Mouse (Mus musculus): ENCODE measurements around the gene Wnt2.

The Wnt2 gene

GRCm38 (mm10) chr6:18029746-18030656 lies at the start of gene Wnt2:
Gene Wnt2 (minus strand): TSS chr6:18030585.
- peak; percentile 8 for DNase-seq (ENCODE audit: low spot score)

GRCm38 (mm10) chr6:18078615-18079014 lies 48.2 kb upstream of the Wnt2 start:
- DNase-seq (ENCODE audit: low spot score), result peak; percentile 33

GRCm38 (mm10) chr6:18076986-18077385 lies 46.6 kb upstream of the Wnt2 start:
- no peak for DNase-seq (ENCODE audit: low spot score)

GRCm38 (mm10) chr6:18076577-18076976 lies 46.2 kb upstream of the Wnt2 start:
- no peak for DNase-seq (ENCODE audit: low spot score)

GRCm38 (mm10) chr6:18057899-18058298 lies 27.5 kb upstream of the Wnt2 start:
- DNase-seq (ENCODE audit: low spot score), result no peak

GRCm38 (mm10) chr6:18051702-18052101 lies 21.3 kb upstream of the Wnt2 start:
- DNase-seq (ENCODE audit: low spot score), result no peak

- DNase-seq (ENCODE audit: low spot score), result no peak
These were observed 13.9 kb upstream of the Wnt2 start for GRCm38 (mm10) chr6:18044299-18044698.

DNA sequence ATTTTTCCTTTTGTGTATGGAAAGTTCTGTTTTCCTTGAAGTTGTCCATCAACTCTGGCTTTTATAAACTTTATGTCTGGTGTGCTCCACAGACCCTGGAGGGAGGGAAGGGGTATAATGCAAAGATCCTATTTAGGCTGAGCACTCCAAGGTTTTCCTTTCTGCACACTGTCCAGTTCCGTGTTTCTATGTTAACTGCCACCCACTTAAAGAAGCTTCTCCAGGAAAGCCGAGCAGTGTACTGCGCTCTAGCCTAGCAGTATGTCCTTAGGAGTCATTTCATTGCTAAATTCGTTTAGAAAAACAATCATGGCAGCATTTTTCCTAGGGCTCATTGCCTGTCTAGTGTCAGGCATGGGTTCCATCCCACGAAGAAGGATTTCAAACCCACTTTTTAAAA lies 12.8 kb upstream of the Wnt2 start:
- no peak for DNase-seq (ENCODE audit: low spot score)

- no peak for DNase-seq (ENCODE audit: low spot score)
These were observed 1.9 kb upstream of the Wnt2 start for GRCm38 (mm10) chr6:18032271-18032670.

- DNase-seq (ENCODE audit: low spot score), result no peak
These were observed 1.2 kb upstream of the Wnt2 start for GRCm38 (mm10) chr6:18031509-18032010.

- no peak for DNase-seq (ENCODE audit: low spot score)
These were observed 603 bp upstream of the Wnt2 start for GRCm38 (mm10) chr6:18030868-18031508.

GRCm38 (mm10) chr6:18024133-18024794 lies 6.1 kb downstream of the Wnt2 start:
- no peak for DNase-seq (ENCODE audit: low spot score)

GRCm38 (mm10) chr6:18013346-18013745 lies 17.0 kb downstream of the Wnt2 start:
- no peak for DNase-seq (ENCODE audit: low spot score)

DNA sequence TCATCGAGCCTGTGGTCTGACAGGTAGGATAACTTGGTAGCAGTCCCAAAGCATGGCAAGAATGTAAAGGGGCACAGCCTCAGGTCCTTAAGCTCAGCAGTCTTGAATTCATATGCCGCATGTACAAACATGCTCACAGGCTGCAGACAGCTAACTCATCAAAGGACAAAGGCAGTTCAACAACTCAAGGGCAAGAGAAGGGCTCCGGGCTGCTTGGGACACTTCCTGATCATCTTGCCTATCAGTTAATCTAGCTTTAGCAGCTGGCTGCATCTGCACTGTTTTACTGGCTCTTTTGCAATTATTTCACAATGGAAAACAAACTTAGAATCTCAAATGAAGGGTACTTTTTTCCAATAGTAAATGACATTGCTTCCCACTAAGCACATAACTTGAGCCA lies 23.0 kb downstream of the Wnt2 start:
- no peak for DNase-seq (ENCODE audit: low spot score)

- DNase-seq (ENCODE audit: low spot score), result no peak
These were observed 28.3 kb downstream of the Wnt2 start for GRCm38 (mm10) chr6:18002065-18002464.

GRCm38 (mm10) chr6:17998497-17998896 lies 31.9 kb downstream of the Wnt2 start:
- DNase-seq (ENCODE audit: low spot score), result no peak

- no peak for DNase-seq (ENCODE audit: low spot score)
These were observed 35.2 kb downstream of the Wnt2 start for GRCm38 (mm10) chr6:17994956-17995790.

DNA sequence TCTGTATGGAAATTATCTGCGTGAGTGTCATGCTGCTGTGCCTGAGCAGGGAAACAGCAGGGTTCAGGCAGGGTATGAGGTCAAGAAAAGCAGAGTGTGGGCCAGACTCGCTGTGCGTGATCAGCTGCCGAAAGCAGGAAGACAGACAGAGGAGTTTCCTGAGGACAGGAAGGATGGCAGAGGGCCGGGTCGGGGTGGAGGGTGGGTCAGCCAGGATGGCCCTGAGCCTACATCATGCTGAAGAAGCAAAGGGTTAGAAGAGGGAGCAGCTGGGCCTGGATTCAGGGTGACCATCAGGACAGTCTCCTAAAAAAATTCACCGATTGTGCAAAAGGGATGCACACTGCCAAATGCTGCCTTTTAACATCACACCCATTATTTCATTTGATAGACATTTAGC lies 38.8 kb downstream of the Wnt2 start:
- DNase-seq (ENCODE audit: low spot score), result no peak

DNA sequence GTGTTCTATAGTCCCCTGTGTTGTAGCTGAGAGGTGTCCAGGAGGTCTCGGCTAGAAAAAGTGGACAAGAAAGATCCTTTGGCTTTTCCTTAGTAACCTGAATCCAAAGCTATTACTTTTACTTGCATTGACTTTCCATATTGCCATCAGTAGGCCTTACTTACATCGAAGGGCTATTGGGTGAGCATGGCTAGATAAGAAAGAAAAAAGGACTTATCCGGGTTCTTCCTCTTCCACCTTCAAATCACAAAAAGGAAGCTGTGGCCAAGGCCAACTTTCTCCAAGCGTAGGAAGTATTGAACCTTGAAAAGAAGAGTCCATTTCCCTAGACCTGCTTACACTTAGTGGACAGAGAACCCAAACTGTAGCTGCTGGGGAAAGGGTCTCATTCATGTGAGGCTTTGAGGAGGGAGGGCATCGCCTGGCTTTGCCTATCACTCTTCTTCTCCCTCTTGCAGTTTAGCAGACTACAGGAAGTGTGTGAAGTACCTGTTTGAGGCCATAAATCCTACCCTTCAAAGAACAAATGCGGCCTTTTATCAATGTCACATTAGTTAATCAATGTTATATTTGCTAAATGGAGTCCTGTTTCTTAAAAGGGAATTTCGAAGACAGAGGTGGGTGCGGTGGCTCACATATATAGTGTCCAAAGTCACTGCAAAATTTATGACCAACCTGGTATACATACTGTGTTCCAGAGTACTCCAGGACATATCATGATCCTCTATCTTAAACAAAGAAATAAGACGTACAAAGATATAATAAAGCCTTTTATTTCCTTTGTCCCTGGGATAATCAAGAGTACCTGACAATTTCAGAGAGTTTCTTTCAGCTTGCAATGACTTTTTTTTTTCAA lies 40.0 kb downstream of the Wnt2 start:
- no peak for DNase-seq (ENCODE audit: low spot score)

DNA sequence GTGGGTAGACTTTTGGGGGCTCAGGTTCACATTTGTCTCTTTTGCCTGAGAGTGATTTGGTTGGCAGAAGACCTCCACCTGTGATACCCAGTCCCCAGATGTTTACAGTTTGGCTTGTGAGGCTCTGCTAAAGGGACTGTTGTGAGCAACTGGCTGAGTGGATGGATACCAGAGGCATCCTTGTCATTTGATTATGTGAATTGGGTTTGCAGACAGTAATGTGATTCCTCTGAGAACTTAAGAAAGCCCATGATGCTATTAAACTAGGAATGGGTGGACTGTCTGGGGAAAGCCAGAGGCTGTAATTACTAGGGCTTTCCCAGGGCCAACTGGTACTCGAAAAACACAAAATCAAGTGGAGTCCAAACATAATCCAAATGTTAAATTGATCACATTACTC lies 51.0 kb downstream of the Wnt2 start:
- no peak for DNase-seq (ENCODE audit: low spot score)

DNA sequence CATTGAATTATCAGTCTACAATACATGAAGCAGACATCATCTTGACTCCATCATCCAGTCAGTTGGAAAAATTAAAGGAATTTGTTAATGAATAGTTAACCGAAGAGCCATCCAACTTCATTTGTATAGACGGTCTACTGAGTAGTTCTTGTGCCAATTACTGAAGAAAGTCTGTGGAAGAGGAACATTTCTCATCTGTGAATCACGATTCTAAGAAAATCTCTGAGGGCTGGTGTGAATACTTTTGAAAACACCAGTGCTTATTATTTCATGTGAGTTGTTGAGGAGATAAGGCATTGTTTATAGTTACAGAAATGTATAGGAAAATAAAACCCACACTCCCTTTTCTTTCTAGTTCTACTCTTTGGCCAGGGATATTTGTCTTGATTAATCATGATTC lies 51.5 kb downstream of the Wnt2 start:
- DNase-seq (ENCODE audit: low spot score), result no peak

Measured in layer of hippocampus, adult 9-10 months (tissue).